Mouse (Mus musculus) hindbrain, embryonic 15.5 days (tissue): ENCODE results near the gene Cd55b. TPM values are rescaled to one million over a fixed set of nuclear protein-coding genes. Genes with fewer than 3 reads are reported as not detected.
"Not testable (repeated sequence)": the region's sequence is repeated elsewhere in the genome, so short reads cannot be mapped to it uniquely, and the experiment has no call there.

Experiments
- ATAC-seq: fragments of 200-750 bp; cut with Nextera tagmentation; 2 replicates; pipeline ENCODE4 v1.8.0; 2017; ENCODE audit warnings: low read depth, moderate number of reproducible peaks, moderate TSS enrichment; ENCODE audit not compliant: low FRiP score
- H3K27ac ChIP-seq: fragments of 300-500 bp; sonication (generic); replicated peaks from 2 replicates; pipeline ENCODE4 v1.5.1; 2015; ENCODE audit warnings: mild to moderate bottlenecking, inconsistent platforms
- H3K27me3 ChIP-seq: fragments of 300-500 bp; sonication (generic); 2 replicates; pipeline ENCODE4 v1.6.1; 2015; ENCODE audit warnings: control low read depth, inconsistent platforms
- H3K36me3 ChIP-seq: fragments of 300-500 bp; sonication (generic); 2 replicates; pipeline ENCODE4 v1.6.1; 2015; ENCODE audit warnings: control low read depth, inconsistent platforms
- H3K4me1 ChIP-seq: fragments of 300-500 bp; sonication (generic); replicated peaks from 2 replicates; pipeline ENCODE4 v1.6.1; 2015; ENCODE audit warnings: control low read depth, inconsistent platforms
- H3K4me2 ChIP-seq: fragments of 300-500 bp; sonication (generic); 2 replicates; pipeline ENCODE4 v1.6.1; 2015; ENCODE audit warnings: moderate library complexity, mild to moderate bottlenecking, inconsistent platforms
- H3K4me3 ChIP-seq: fragments of 300-500 bp; sonication (generic); 2 replicates; pipeline ENCODE4 v1.5.1; 2015; ENCODE audit warnings: mild to moderate bottlenecking, inconsistent platforms
- H3K9ac ChIP-seq: fragments of 300-500 bp; sonication (generic); 2 replicates; pipeline ENCODE4 v1.6.1; 2015; ENCODE audit warnings: inconsistent platforms
- H3K9me3 ChIP-seq: fragments of 300-500 bp; sonication (generic); 2 replicates; pipeline ENCODE4 v1.6.1; 2016; ENCODE audit warnings: control low read depth, inconsistent platforms
- WGBS: fragments of 180-500 bp; shearing (Covaris S2); methylation state at CpG from one replicate; pipeline ENCODE4 v1.1.7; 2015; 5-methylcytosine and 5-hydroxymethylcytosine counted together
- polyA plus RNA-seq: library from polyadenylated mRNA; unstranded; fragments of >200 nt; fragmentation: Nextera tagmentation; extraction: Ambion mirVana; gene quantifications from 2 replicates; pipeline ENCODE4 v1.2.1, GENCODE M21; 2015

The Cd55b gene
- polyA plus RNA-seq, 1 experiment from 2014 or later = not detected

DNA sequence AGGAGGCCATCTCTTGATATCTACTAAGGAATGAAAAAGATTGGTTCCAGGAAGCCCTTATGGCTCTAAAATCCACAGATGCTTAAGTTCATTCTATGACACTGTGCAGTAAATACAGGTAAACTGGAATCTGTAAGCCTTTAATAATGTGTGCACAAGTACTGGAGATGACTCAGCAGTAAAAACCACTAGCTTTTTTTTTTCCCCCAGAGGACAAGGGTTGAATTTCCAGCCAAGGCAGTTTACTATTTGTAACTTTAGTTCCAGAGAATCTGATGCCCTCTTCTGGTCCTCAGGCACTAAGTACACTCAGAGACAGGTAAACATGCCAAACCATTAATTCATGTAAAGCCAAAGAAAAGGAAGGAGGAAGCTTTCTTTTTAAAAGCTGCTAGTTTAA, 25.7 kb downstream of the Cd55b start:
- H3K9me3 ChIP-seq, H3K4me1 ChIP-seq, H3K4me2 ChIP-seq, H3K9ac ChIP-seq, H3K36me3 ChIP-seq, ATAC-seq, H3K27me3 ChIP-seq, H3K4me3 ChIP-seq, H3K27ac ChIP-seq: not testable (repeated sequence)

DNA sequence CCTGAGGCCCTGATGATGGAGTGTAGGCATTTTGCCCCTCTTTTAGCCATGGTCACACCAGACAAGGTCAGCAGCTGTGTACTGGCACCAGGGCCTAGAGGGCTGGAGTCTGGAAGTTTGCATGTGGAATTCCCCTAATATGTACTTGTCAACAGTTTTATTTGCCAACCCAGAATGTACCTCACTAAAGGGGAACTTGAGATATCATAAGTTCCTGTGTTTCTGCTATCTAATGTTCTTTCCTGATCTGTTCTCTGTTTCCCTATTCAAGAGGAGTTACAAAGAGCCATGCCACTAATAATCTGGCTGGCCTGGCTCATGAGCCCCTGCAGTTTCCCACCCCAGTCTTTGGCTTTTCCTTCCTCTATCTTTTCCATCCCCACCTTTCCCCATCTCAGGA, 35.5 kb downstream of the Cd55b start:
- not testable (repeated sequence) for H3K36me3 ChIP-seq, H3K4me3 ChIP-seq, H3K9ac ChIP-seq, H3K27me3 ChIP-seq, H3K9me3 ChIP-seq, H3K27ac ChIP-seq, ATAC-seq, H3K4me1 ChIP-seq, H3K4me2 ChIP-seq

DNA sequence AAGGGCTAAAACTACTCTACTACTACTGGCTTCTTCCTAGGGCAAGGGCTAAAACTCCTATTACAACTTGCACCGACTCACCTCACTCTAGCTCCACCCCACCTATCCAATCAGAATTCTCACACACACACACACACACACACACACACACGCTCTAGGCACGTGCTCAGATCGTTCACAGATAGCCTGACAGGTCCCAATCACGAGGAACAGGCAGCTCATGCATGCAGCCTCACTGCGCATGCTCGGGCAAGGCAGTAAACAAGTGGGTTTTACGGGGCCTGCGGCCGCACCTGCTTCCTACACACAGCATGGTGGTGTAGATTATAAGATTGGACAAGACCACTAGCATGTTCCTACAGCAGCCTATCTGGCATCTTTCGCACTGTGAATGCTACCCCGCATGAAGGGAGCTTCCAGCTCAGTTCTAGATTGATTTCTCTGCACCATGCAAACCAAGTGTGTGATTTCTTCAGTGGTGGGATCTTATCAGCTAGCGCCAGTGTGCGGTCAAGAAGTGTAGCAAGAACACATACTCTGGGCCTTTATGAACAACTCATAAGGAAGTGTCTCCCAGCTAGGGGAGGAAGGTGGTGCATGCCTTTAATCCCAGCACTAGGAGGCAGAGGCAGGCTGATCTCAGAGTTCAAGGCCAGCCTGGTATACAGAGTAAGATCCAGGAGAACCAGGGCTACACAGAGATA, 44.9 kb downstream of the Cd55b start:
- H3K4me2 ChIP-seq = no peak overlapping the region
- H3K4me1 ChIP-seq = no peaks in the 10 kb centered on the region
- no peak overlapping the region for H3K27ac ChIP-seq
- H3K9me3 ChIP-seq = no peaks in the 10 kb centered on the region
- H3K9ac ChIP-seq = no peak overlapping the region
- no peaks in the 10 kb centered on the region for H3K27me3 ChIP-seq
- no peak overlapping the region for H3K4me3 ChIP-seq
- no peaks in the 10 kb centered on the region for H3K36me3 ChIP-seq
- ATAC-seq = no peak
- 94% methylated on average over 14 of the region's 14 CpGs for WGBS

DNA sequence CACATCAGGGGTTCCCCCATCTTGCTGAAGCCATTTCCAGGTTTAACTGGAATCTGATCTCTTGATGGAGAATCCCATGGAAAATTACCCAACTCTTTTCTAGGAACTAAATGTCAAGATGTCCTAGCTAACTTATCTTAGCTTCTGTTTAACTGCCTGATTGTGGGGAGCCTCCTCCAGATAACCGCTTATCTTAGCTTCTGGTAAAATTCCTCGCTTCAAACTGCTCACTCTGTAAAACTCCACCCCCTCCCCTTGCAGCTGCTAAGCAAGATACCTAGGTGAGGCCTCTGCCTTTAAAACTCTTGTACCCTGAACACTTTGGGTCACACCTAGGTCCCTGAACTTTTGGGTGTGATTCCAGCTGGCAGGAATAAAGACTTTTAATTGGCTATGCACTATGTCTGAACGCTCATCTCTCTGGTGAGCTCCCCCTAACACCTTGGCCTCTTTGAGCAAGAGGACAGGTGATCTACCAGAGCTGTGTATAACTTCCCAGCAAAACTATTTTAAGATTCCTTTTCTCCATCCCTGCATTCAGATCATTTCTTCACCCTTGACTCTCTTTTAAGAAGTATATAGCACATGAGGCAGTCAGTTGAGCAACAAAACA, 48.5 kb downstream of the Cd55b start:
- no peaks in the 10 kb centered on the region for H3K27me3 ChIP-seq
- no peak overlapping the region for H3K9ac ChIP-seq
- no peaks in the 10 kb centered on the region for H3K36me3 ChIP-seq
- 80% methylated on average over 3 of the region's 3 CpGs for WGBS
- H3K27ac ChIP-seq = no peak overlapping the region
- H3K4me1 ChIP-seq = no peaks in the 10 kb centered on the region
- ATAC-seq = no peak
- H3K4me2 ChIP-seq = no peak overlapping the region
- H3K9me3 ChIP-seq = no peaks in the 10 kb centered on the region
- H3K4me3 ChIP-seq = no peak overlapping the region

DNA sequence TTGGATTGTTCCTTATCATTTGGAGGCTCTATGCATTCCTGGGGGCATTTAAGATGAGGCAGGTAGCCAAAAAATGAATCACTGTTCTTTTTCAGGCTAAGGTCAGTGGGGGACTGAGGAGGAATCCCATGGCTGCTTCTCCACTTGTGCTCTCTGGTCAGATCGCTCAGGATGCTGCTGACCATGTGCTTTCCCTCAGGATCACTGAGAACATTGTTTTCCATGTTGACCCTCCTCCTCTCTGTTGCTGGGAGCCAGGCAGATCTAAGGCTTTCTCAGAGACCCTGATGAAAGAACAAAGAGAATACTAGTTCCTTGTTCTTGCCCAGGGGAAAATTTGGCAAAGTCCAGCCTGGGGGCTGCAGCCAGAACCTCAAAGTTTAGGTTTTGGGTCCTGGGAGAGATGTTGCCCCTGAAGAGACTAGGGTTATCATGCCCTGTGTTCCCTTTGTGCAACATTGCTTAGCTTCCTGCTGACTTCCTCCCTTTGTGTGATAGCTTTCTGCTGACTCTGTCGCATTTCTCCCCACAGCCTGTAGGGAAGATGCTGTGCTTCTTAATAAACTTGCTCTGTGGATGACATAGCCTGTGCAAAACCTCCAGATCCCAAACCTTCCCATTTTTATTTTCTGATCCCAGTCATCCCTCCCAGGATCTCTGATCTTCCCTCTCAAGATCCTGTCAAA, 49.3 kb downstream of the Cd55b start:
- 36% methylated on average over 2 of the region's 2 CpGs for WGBS

DNA sequence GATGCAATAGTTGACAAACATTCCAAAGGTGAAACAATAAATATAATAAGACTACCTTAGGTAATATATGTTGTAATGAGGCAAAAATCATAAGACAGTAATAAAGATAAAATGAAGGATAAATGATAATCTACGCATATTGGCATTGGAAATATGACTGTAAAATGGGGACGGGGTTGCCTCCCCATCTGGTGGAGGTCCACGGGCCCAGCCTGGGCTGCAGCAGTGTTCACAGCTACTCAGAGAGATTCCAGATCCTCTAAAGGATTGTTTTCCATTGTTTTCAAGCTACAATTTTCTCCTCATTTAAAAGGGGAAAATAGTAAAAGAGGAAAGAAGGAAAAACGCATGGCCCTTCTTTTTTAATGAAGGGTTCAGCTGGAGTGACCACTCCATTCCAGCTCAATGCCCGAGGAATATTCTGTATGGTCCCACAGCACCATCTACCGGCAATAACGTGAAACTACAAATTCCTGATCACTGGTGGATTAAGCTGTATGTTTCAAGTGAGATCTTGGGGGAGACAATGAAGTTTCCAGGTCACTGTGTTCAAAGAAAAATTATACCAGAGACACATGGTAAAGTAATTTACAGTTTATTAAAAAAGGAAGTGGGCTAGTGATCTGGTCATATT, 50.8 kb downstream of the Cd55b start:
- no peak for ATAC-seq
- H3K27ac ChIP-seq = no peak overlapping the region
- H3K9me3 ChIP-seq = no peaks in the 10 kb centered on the region
- H3K4me1 ChIP-seq = no peaks in the 10 kb centered on the region
- 38% methylated on average over 7 of the region's 7 CpGs for WGBS
- no peak overlapping the region for H3K4me2 ChIP-seq
- no peaks in the 10 kb centered on the region for H3K27me3 ChIP-seq
- H3K36me3 ChIP-seq = no peaks in the 10 kb centered on the region
- no peak overlapping the region for H3K9ac ChIP-seq
- no peak overlapping the region for H3K4me3 ChIP-seq

More for the DNA sequence above, 49.3 kb downstream of the Cd55b start:
- no peak overlapping the region for H3K27ac ChIP-seq
- no peaks in the 10 kb centered on the region for H3K4me1 ChIP-seq
- H3K27me3 ChIP-seq = no peaks in the 10 kb centered on the region
- no peak overlapping the region for H3K4me3 ChIP-seq
- ATAC-seq = no peak
- no peak overlapping the region for H3K9ac ChIP-seq
- no peaks in the 10 kb centered on the region for H3K36me3 ChIP-seq
- no peaks in the 10 kb centered on the region for H3K9me3 ChIP-seq
- no peak overlapping the region for H3K4me2 ChIP-seq

DNA sequence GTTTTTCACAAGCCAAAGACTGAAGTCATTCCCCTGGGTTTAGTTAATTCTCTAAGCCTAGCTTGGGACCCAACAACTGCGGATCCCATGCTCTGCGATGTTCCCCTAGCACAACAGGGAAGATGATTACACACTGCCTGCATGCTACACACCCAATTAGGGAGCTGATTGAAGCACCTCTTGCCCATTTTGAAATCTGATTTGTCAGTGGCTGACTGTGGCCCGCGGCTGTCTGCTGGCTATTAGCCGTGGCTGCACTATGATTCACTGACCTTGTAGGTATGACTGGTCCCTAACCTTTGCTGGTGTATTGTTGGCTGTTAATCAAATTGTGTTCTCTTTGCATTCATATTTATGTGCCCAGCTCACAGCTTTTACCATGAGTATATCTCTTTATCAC, 51.5 kb downstream of the Cd55b start:
- no peak for ATAC-seq
- Histone ChIP-seq H3K9me3 (no peaks in the 10 kb centered on the region), H3K9ac (no peak overlapping the region), H3K4me1 (no peaks in the 10 kb centered on the region), H3K4me2 (no peak overlapping the region), H3K36me3 (no peaks in the 10 kb centered on the region), H3K27me3 (no peaks in the 10 kb centered on the region), H3K27ac (no peak overlapping the region), H3K4me3 (no peak overlapping the region)
- WGBS = 81% methylated on average over 5 of the region's 5 CpGs

DNA sequence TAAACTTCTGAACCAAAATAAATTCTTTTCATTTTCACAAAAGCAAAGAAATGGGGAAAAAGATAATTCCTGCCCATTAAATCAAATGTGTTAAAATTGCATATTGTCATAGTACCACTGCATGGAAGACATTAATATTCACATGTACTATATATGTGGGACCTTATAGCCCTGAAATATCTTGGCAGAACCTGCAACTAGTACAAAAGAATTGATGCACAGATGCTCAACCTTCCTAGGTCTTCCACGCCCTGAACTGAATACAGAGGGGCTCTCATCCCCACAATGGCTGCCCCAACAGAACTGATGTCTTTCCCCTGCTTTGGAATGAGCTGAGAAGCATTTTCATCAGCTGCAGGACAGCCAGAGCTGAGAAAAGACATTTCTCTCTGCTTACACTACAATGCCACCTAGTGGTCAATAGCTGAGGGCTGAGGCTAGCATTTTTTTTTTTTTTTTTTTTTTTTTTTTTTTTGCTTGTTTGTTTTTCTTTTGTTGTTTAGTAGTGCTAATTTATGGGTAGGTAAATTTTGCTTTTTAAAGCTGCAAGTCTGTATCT, 72.7 kb downstream of the Cd55b start:
- Histone ChIP-seq H3K4me3 (no peak overlapping the region), H3K36me3 (no peaks in the 10 kb centered on the region), H3K27me3 (no peaks in the 10 kb centered on the region), H3K4me2 (no peak overlapping the region), H3K4me1 (no peaks in the 10 kb centered on the region), H3K9ac (no peak overlapping the region), H3K9me3 (no peaks in the 10 kb centered on the region), H3K27ac (no peak overlapping the region)
- WGBS = 14% methylated on average over 1 of the region's 1 CpGs
- ATAC-seq = no peak

DNA sequence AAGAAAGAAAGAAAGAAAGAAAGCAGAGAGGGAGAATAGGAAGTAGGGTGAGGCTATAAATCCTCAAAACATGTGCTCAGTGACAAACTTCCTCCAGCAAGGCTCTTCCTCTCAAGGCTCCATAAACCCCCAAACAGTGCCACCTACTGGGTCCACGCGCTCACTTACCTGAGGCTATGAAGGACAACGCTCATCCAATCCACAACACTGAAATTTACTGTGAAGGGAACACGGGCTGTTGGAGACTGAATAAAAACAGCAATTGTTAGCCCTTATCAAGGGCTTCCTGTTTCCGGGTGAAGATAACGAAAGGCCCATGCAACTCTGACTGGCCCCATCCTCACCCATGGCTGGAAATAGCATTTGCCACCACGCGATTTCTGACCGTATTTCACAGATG, 80.4 kb downstream of the Cd55b start:
- Histone ChIP-seq H3K9me3 (no peaks in the 10 kb centered on the region), H3K4me1 (no peaks in the 10 kb centered on the region), H3K4me2 (no peak overlapping the region), H3K9ac (no peak overlapping the region), H3K27me3 (no peaks in the 10 kb centered on the region), H3K36me3 (no peaks in the 10 kb centered on the region), H3K27ac (no peak overlapping the region), H3K4me3 (no peak overlapping the region)
- ATAC-seq = no peak
- whole genome bisulfite sequencing = 83% methylated on average over 9 of the region's 9 CpGs

Other genes starting within 250 kb of the Cd55b start
- 11.2 and 11.5 TPM in 2 replicates for gene Cd55, start 39.7 kb upstream of the Cd55b start, polyA plus RNA-seq
- gene Zp3r, start 206.6 kb upstream of the Cd55b start, polyA plus RNA-seq = not detected in 2 replicates
- gene C4bp, start 238.6 kb upstream of the Cd55b start, polyA plus RNA-seq = not detected in 2 replicates